Mouse (Mus musculus) T-helper 17 cell (primary cell): Measurements from ENCODE around the gene Ipo4.

ENCODE experiments used
- in situ Hi-C, 2 experiments: fragments of 300-600 bp; cut with MboI, MseI; formaldehyde crosslinking; loops; 1 replicate in 1 of 2; 2 replicates in 1 of 2; pipeline ENCODE4 v1.15.1; 2025; ENCODE audit warnings: high pct_unique_total_duplicates in 2 of 2

Ipo4 gene

DNA sequence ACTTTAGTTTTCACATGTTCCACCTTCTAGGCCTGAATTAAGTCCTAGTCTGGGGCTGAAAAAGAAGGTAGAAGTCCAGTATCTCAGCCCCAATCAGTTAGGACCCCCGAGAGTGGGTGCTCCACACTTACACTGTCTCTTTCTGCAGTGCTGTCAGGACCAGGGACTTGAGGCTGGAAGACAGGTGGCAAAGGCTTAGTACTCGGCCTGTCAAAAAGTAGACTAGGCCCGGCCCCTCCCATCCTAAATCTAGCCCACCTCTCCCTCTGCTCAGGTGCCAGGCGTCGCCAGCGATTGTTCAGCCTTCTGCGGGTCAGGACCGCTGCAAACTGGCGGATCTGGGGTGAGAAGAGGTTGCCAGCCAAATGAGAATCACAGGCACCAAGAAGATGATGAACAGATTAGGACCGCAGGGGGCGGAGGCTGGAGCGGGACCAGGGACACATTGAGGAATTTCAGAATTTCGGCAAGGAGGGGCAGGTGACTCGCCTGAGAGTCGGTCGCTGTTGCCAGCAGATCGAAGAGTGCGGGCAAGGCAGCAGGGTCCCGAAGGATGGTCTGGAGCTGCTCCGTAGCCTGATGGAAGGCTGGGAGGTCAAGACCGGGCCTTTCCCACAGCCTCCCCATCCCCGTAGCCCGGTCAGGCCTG, 759 bp downstream of the Ipo4 start:
- in situ Hi-C loops, result loop anchor here in 1 of 2 experiments (5.0 kb wide), 1 partner anchor 87 kb away; the partner anchor contains the start of gene Rabggta

DNA sequence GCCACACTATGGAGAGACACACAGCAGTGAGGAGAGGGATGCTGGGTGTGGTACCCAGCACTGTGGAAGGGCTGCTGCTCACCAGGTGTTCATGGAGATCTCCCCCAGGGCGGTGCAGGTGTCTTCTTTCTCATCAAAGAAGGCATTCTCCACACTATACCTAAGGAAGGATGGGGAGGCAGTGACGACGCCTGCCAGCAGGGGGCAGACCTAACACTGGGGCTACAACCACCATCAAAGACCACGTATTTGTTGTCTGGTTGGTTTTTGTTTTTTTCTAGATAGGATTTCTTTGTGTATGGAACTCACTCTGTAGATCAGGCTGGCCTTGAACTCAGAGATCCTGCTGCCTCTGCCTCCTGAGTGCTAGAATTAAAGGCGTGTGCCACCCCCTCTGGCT, 6.4 kb downstream of the Ipo4 start:
- in situ Hi-C loops, result no loop called here

DNA sequence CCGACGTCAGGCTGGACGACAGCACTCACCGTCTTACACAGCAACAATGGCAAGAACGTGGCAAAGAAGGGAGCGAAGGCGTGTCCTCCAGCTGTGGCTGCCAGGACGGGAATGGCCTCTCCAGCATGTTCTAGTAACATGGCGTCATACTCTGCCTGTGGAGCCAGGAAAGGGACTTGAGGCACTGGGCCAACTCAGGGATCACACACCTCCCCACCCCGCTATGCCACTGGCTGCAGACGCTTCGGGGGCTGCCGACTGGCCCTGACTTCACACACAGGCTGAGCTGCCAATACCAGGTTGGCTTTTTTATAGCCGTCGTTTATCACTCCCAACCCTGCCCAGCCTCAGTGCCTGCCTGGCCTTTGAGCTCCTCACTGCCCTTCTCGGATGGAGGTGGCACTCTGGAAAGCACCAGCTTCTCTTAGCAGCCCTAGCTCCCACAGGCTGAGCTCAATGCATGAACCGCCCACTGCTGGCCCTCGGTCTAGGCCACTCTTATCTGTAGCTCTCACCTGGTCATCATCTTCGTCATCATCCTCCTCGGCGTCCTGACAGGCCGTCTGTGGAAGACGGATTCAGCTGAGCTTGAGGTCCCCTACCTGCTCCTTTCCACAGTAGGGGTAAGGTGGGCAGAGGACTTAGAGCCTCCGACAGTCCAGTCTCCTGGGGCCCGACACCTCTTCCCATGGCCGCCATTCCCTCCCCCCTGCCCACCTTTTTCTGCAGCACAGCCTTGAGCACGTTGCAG, 7.5 kb downstream of the Ipo4 start:
- in situ Hi-C loops, result no loop called here

DNA sequence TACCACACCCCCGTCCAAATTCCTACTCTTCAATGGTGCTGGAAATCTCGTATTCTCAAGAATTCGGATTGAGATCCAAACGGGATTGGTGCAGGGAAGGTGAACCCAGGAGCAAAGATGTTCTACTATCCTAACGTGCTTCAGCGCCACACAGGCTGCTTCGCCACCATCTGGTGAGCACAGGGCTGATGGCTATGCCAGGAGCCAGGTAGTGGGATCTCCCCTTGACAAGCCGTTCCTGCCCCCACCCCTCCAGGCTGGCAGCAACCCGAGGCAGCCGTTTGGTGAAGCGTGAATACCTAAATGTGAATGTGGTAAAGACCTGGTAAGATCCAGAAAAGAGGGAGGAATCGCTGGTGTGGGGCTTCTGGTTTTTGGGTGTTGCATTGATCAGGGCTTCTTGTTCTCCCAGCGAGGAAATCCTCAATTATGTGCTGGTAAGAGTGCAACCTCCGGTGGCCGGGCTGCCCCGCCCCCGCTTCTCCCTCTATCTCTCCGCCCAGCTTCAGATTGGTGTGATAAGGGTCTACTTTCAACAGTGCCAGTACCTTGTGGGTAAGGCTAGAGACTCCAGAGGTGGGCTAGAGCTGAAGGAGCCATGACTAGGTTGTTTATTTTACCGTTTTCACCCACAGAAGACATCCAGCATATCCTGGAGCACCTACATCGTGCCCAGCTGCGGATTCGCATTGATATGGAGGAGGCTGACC, 17.1 kb downstream of the Ipo4 start:
- in situ Hi-C loops, result no loop called here

DNA sequence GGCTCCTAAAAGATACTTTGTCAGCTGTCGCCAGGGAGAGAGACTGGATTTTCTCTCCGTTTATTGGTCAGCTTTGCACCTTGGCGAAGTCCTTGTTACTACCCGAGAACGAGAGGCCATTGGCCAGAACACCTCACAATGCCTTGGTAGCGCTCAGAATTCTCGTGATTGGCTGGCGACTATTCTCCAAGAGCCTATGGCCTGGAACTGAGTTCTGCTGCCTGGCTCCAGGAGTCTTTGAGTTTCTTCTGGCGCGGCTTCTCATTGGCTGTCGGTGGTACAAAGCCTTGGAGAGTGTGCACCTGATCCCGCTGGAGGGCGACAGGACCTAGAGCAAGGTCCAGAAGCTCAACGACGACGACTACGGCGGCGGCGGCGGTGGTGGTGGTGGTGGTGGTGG, 17.9 kb downstream of the Ipo4 start, which contains the start of gene Rec8:
TSS of gene Rec8 (plus strand) at position 216 of the 400 bp plus-strand sequence.
- in situ Hi-C loops, result no loop called here

DNA sequence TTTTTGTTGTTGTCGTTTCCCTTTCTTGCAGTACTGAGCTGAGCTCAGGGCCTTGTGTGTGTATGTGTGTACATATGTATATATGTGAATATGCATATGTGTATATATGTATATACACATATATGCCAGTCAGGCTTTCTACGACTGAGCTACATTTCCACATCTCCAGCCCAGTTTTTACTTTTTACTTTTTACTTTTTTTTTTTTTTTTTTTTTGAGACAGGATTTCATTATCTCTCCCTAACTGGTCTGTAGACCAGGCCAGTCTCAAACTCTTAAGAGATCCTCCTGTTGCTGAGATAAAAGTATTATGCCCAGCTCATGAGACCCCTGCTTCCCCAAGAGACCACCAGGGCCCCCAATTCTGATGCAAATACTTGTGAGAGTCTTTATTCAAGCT, 18.9 kb downstream of the Ipo4 start:
- in situ Hi-C loops, result no loop called here

DNA sequence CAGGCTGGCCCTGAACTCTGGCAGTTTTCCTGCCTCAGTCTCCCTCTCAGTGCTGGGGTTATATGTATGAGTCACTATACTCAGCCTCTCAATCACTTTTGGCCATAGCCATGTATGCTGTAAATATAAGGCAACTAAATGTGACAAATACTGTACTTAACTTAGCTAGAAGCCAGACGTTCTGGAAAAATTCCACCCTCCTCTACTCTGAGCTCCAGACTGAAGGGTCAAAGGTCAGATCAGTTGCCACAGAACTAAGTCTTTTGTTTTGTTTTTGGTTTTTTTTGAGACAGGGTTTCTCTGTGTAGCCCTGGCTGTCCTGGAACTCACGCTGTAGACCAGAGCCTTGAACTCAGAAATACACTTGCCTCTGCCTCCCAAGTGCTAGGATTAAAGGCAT, 19.9 kb downstream of the Ipo4 start:
- in situ Hi-C loops, result no loop called here

DNA sequence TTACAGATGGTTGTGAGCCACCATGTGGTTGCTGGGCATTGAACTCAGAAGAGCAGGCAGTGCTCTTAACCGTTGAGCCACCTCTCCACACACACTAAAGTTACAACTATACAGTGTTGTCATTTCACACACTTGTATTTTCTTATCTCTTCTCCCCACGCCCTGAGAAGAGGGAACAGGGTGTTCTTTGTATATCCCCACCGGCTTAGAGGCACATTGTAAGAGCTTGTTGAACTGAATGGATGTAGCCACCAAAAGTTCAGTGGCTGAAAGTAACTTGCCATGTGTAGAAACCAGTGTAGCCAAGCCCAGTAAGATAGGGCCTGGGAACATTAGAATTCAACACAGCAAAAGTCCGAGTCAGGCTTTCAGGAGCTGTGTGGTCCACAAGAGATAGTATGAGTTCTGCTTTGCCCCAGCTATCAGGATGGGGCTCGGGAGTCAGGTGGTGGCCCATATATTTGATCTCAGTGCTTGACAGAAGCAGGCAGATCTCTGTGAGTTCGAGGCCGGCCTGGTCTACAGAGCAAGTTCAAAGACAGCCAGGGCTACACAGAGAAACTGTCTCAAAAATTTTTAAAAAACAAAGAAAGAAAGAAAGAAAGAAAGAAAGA, 21.1 kb downstream of the Ipo4 start:
- in situ Hi-C loops, result no loop called here

DNA sequence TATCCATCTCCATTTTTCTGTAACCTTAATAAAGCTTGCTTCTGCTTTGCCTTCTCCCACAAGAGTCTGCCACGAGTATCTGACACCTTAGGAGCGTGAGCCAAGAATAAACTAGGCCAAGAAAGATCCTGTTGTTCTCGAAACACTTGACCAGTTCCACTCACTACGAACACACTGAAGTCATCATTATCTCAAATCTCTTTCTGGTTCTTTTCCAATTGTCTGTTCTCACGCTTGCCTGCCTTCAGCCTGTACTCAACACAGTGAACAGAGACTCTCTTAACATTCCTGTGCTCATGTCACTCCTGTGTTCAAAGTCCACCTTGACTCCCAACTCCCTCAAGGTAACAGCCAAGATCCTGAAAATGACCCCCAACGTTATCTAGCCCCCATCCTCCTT, 22.4 kb downstream of the Ipo4 start:
- in situ Hi-C loops, result no loop called here

DNA sequence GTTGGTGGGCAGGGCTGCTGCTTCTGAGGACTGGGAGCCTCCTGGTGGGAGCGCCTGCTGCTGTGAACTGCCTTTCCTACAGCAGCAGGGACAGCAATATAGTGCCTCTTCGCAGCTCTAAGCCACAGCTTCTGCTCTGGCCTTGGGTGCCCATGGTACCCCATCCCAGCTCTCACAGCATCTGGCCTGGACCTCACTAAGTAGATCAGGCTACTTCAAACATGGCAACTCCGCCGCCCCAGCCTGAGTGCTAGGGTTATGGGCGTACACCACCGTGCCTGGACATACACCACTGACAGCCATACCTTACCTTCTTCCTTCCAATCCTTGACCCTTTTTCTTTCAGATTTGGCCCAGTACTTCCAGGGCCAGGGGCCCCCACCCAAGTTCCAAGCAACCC, 27.4 kb downstream of the Ipo4 start:
- in situ Hi-C loops, result no loop called here

DNA sequence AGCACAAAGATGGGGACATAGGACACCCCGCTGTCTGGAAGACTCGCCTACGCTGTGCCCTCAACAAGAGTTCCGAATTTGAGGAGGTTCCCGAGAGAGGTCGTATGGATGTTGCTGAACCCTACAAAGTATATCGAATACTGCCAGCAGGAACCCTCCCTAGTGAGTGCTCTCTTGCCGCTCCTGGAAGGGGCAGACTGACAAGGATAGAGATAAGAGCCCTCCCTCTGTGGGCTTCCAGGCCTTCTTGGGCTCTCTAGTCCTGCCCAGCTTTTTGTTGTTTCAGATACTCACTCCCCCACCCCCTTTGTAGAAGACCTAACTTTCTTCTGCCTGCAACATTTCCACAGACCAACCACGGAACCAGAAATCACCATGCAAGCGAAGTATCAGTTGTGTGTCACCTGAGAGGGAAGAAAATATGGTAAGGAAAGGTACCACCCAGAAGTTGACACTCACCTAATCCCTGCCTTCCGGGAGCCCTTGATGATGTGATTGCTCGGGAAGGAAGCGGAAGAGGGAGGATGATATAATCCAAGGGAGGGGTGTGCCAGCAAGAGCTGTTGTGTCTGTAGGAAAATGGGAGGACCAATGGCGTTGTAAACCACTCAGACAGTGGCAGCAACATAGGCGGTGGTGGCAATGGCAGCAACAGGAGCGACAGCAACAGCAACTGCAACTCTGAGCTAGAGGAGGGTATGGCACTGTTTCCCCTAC, 29.9 kb downstream of the Ipo4 start:
- in situ Hi-C loops, result no loop called here

DNA sequence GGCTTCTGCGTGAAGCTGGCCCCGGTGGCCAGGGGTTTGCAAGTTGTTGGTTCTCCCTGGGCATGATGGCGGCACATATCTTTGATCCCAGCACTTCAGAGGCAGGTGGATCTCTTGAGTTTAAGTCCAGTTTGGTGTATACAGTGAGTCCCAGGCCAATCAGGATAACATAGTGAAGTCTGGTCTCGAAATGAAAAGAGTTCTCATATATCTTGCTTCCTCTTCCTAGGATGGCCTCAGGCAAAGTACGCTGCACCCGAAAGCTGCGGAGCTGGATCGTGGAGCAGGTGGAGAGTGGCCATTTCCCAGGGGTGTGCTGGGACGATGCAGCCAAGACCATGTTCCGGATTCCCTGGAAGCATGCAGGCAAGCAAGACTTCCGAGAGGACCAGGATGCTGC, 30.9 kb downstream of the Ipo4 start:
- in situ Hi-C loops, result no loop called here

DNA sequence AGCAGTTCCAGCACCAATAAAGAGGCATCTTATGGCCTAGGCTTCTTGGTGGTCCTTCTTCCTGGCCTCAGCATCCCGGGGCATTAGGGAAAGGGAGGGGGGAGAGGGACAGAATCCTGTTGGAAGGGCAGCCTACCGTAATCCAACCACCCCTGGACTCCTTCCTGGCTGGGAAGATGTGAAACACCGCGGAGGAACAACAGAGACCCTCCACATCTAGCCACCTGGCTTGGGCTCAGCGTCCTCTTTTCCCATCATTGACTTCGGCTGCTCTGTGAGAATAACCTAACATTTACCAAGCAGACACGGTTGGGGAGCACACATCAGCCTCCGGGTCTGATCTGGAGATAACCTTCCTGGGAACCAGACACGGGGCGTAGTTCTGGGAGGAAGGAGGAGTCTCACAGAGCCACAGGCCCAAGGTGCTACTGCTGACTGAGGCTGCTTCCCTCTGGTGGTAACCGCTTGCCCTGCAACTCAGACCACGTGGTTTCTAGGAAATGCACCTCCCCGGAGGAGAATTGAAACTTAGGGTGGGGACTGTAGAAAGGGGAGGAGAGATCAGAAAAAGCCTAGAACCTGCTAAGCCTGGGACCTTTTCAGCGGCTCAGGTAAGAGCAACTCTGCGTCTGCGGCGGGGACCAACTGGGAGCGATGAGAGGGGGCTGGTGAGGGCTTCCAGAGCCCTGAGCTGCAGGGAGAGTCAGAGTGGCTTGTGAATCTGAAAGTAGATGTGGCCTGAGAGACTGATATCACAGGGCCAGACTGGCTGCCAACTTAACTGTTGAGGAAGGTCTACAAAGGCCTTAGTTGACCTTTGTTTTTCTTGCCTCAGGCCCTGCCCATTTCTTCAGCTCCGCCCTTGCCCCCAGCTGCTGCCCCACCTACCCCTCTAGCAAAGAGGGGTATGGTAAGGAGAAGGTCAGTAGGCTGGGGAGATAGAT, 31.9 kb downstream of the Ipo4 start:
- in situ Hi-C loops, result no loop called here

DNA sequence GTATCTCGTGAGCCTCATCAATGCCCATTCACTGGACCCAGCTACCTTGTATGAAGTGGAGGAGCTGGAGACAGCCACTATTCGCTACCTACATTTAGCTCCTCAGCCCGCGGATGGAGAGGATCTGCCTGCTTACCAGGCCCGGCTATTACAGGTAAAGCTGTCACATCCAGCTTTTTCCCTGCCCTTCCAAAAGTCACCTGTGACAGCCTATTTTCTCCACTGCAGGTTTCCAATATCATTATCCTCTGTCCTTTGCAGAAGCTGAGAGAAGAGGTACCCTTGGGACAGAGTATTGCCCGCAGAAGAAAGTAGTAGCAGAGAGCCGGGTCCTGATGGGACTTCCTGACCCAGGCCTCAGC, 32.5 kb downstream of the Ipo4 start, which contains the start of gene Irf9:
TSS of gene Irf9 (plus strand) at position 301 of the 362 bp plus-strand sequence.
- in situ Hi-C loops, result no loop called here

DNA sequence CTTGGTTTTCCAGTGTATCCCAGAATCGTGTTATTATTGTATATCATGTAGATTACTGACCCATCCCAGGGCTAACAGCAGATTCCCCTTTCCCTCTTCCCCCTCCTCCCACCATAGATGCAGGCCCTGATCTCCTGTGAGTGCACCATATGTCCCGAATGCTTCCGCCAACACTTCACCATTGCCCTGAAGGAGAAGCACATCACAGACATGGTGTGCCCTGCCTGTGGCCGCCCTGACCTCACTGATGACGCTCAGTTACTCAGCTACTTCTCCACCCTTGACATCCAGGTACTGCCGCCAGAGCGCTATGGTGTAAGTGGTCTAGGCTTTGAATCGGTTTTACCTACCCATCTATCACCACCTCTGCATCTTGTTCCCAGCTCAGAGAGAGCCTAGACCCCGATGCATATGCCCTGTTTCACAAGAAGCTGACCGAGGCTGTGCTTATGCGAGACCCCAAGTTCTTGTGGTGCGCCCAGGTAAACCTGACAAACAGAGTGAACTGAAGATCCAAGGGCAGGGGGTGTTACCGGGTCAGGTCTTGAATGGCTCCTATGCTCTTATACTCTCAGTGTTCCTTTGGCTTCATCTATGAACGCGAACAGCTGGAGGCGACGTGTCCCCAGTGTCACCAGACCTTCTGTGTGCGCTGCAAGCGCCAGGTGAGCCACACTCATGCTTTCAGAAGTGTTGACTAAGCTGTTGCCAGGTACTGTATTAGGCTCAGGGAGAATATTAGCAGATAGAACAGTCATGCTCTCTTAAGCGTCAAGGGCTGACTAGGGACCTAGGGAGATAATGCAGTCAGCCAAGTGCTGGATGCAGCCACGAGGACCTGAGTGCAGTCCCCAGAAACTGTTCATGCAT, 37.0 kb downstream of the Ipo4 start:
- in situ Hi-C loops, result no loop called here

DNA sequence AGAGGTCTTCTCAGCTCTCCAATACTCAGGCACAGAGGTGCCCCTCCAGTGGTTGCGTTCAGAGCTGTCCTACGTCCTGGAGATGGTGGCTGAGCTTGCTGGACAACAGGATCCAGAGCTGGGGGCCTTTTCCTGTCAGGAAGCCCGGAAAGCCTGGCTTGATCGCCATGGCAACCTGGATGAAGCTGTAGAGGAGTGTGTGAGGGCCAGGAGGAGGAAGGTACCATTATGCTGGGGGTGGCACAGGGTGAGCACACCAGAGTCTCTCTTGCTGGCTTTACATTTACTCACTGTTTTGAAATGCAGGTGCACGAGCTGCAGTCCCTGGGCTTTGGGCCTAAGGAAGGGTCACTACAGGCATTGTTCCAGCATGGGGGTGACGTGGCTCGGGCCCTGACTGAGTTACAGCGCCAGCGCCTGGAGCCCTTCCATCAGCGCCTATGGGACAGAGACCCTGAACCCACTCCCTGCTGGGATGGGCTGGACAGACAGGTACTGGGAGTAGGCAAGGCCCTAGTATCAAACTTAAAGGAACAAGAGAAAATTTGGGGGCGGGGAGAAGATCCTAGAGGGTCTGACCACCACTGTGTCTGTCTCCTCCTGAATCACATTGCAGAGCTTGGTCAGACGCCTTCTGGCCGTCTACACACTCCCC, 39.6 kb downstream of the Ipo4 start:
- in situ Hi-C loops, result no loop called here

DNA sequence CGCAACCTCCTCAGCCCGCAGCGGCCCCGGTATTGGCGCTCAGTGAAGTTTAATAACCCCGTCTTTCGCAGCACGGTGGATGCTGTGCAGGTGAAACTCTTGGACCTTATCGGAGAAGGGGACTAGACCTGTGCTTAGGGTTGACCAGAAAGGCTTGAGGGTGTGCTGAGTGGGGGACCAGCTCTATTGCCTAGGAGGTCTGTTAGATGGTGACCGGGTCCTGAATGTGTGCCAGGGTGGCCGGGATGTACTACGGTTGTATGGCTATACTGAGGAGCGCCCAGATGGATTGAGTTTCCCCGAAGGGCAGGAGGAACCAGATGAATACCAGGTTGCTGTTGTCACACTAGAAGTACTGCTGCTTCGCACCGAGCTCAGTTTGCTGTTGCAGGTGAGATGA, 43.5 kb downstream of the Ipo4 start:
- in situ Hi-C loops, result no loop called here

DNA sequence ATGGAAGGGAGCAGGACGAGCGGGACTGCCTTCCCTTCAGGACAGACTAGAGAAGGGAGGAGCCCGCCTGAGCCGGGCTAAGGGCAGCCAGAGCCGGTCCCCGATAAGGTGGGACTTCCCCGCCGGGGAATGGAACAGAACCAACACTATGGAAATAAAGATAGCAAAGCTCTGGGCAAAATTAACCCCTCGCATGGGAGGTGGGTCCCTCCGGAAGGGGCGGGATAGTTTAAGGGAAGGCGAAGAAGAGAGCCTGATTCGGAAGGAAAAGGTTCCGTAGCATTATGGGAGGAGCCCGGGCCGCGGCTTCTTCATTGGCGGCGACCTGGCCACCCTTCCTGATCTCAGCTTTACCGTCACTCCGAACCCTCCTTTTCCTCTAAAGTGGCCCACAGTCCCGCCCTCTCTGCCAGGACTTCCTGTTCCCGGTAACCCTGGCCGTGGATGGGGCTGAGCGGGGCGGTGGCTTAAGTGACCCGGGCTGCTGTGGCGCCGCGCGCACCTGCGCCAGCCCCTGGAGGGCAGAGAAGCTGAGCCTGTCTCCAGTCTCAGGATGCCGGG, 44.3 kb downstream of the Ipo4 start, which contains the start of gene Rnf31:
TSS of gene Rnf31 (plus strand) at position 378 of the 561 bp plus-strand sequence.
- in situ Hi-C loops, result no loop called here
